Mouse (Mus musculus) MEL (cell line): Measurements from ENCODE around the gene P2ry2. TPM values are rescaled to one million over a fixed set of nuclear protein-coding genes. Genes with fewer than 3 reads are reported as not detected.

Experiments
- DNase-seq: peaks from one replicate; pipeline ENCODE4 v3.0.0; 2011; ENCODE audit warnings: low read depth, low spot score
- H3K27ac ChIP-seq: 2 replicates; pipeline ENCODE4 v1.5.1; 2012; ENCODE audit warnings: low read depth, mild to moderate bottlenecking, control low read depth, low read length, moderate library complexity; ENCODE audit not compliant: control insufficient read depth
- H3K27me3 ChIP-seq, 2 experiments: fragments of 150-350 bp in 1 of 2; sonication (generic) in 1 of 2; 2 replicates each; pipeline ENCODE4 v1.6.1; 2012; ENCODE audit warnings: low read length in 2 of 2, mild to moderate bottlenecking in 2 of 2, improper control_type of control experiment in 1 of 2, moderate library complexity in 1 of 2; ENCODE audit not compliant: insufficient read depth in 2 of 2, control insufficient read depth in 1 of 2
- H3K36me3 ChIP-seq, 2 experiments: 2 replicates each; pipeline ENCODE4 v1.6.1; 2012 to 2014; ENCODE audit warnings: low read length in 2 of 2, improper control_type of control experiment in 1 of 2, inconsistent platforms in 1 of 2, mild to moderate bottlenecking in 1 of 2; ENCODE audit not compliant: insufficient read depth in 2 of 2, control insufficient read depth in 1 of 2
- H3K4me1 ChIP-seq, 2 experiments: fragments of 150-350 bp in 1 of 2; sonication (generic) in 1 of 2; 2 replicates each; pipeline ENCODE4 v1.6.1; 2012; ENCODE audit warnings: low read length in 2 of 2, improper control_type of control experiment in 1 of 2, mild to moderate bottlenecking in 1 of 2; ENCODE audit not compliant: insufficient read depth in 2 of 2, control insufficient read depth in 1 of 2
- H3K4me3 ChIP-seq, 2 experiments: fragments of 150-350 bp in 1 of 2; sonication (generic) in 1 of 2; 2 replicates each; pipeline ENCODE4 v1.5.1; 2012; ENCODE audit warnings: low read depth in 2 of 2, low read length in 2 of 2, mild to moderate bottlenecking in 2 of 2, moderate library complexity in 2 of 2, control low read depth in 1 of 2, improper control_type of control experiment in 1 of 2; ENCODE audit not compliant: control insufficient read depth in 1 of 2, insufficient read depth in 1 of 2
- H3K79me2 ChIP-seq: 2 replicates; pipeline ENCODE4 v1.6.1; 2012; ENCODE audit warnings: mild to moderate bottlenecking, low read length, moderate library complexity; ENCODE audit not compliant: control insufficient read depth, poor library complexity, insufficient read depth
- H3K9ac ChIP-seq: 2 replicates; pipeline ENCODE4 v1.6.1; 2012; ENCODE audit warnings: low read depth, mild to moderate bottlenecking, control low read depth, low read length, moderate library complexity; ENCODE audit not compliant: control insufficient read depth, poor library complexity, severe bottlenecking
- H3K9me3 ChIP-seq: fragments of 150-350 bp; sonication (generic); replicated peaks from 2 replicates; pipeline ENCODE4 v1.6.1; 2012; ENCODE audit warnings: mild to moderate bottlenecking, low read length, improper control_type of control experiment, moderate library complexity; ENCODE audit not compliant: insufficient read depth
- BHLHE40 ChIP-seq: IDR thresholded peaks from 2 replicates; pipeline ENCODE4 v1.6.1; 2012; ENCODE audit warnings: low read depth, mild to moderate bottlenecking, inconsistent platforms, low read length, improper control_type of control experiment, borderline replicate concordance
- CHD2 ChIP-seq: IDR thresholded peaks from 2 replicates; pipeline ENCODE4 v1.6.1; 2011; ENCODE audit warnings: low read length, improper control_type of control experiment
- CTCF ChIP-seq, 3 experiments: IDR thresholded peaks in 2 of 3; conservative IDR thresholded peaks in 1 of 3; 2 replicates each; pipeline ENCODE4 v1.5.1; 2011 to 2012; ENCODE audit warnings: low read length in 3 of 3, low read depth in 2 of 3, mild to moderate bottlenecking in 2 of 3, improper control_type of control experiment in 1 of 3, inconsistent platforms in 1 of 3, mixed read lengths in 1 of 3, moderate library complexity in 1 of 3; ENCODE audit not compliant: control insufficient read depth in 1 of 3, insufficient read depth in 1 of 3, poor library complexity in 1 of 3, severe bottlenecking in 1 of 3
- E2F4 ChIP-seq: IDR thresholded peaks from 2 replicates; pipeline ENCODE4 v1.6.1; 2011; ENCODE audit warnings: low read depth, low read length, improper control_type of control experiment, borderline replicate concordance
- ELF1 ChIP-seq: IDR thresholded peaks from 2 replicates; pipeline ENCODE4 v1.6.1; 2014; ENCODE audit warnings: low read depth, mild to moderate bottlenecking, inconsistent platforms, low read length, improper control_type of control experiment, moderate library complexity
- EP300 ChIP-seq, 2 experiments: IDR thresholded peaks; 2 replicates each; pipeline ENCODE4 v1.6.1; 2011; ENCODE audit warnings: improper control_type of control experiment in 2 of 2, low read length in 2 of 2, low read depth in 1 of 2, mild to moderate bottlenecking in 1 of 2
- ETS1 ChIP-seq: IDR thresholded peaks from 2 replicates; pipeline ENCODE4 v1.6.1; 2012; ENCODE audit warnings: low read depth, mild to moderate bottlenecking, inconsistent platforms, low read length, improper control_type of control experiment, moderate library complexity
- GATA1 ChIP-seq: IDR thresholded peaks from 2 replicates; pipeline ENCODE4 v1.6.1; 2011; ENCODE audit warnings: low read depth, low read length, improper control_type of control experiment
- HCFC1 ChIP-seq: IDR thresholded peaks from 2 replicates; pipeline ENCODE4 v1.6.1; 2012; ENCODE audit warnings: low read depth, mild to moderate bottlenecking, inconsistent platforms, low read length, improper control_type of control experiment, moderate library complexity
- JUND ChIP-seq: IDR thresholded peaks from 2 replicates; pipeline ENCODE4 v1.6.1; 2011; ENCODE audit warnings: low read depth, mild to moderate bottlenecking, improper control_type of control experiment, low read length
- MAFK ChIP-seq: IDR thresholded peaks from 2 replicates; pipeline ENCODE4 v1.6.1; 2011; ENCODE audit warnings: low read depth, mild to moderate bottlenecking, low read length, improper control_type of control experiment, borderline replicate concordance
- MAX ChIP-seq: IDR thresholded peaks from 2 replicates; pipeline ENCODE4 v1.6.1; 2011; ENCODE audit warnings: low read length, improper control_type of control experiment
- MAZ ChIP-seq: IDR thresholded peaks from 2 replicates; pipeline ENCODE4 v1.6.1; 2012; ENCODE audit warnings: low read depth, mild to moderate bottlenecking, inconsistent platforms, low read length, improper control_type of control experiment
- MXI1 ChIP-seq: IDR thresholded peaks from 2 replicates; pipeline ENCODE4 v1.6.1; 2011; ENCODE audit warnings: mild to moderate bottlenecking, low read depth, low read length, improper control_type of control experiment
- MYB ChIP-seq: IDR thresholded peaks from 2 replicates; pipeline ENCODE4 v1.6.1; 2011; ENCODE audit warnings: mild to moderate bottlenecking, low read depth, low read length, improper control_type of control experiment
- NELFE ChIP-seq: IDR thresholded peaks from 2 replicates; pipeline ENCODE4 v1.6.1; 2011; ENCODE audit warnings: low read depth, low read length, improper control_type of control experiment
- NRF1 ChIP-seq: IDR thresholded peaks from 2 replicates; pipeline ENCODE4 v1.6.1; 2014; ENCODE audit warnings: low read depth, mild to moderate bottlenecking, inconsistent platforms, low read length, improper control_type of control experiment, moderate library complexity; ENCODE audit not compliant: poor library complexity, insufficient read depth, severe bottlenecking
- POLR2A ChIP-seq, 2 experiments: IDR thresholded peaks; 2 replicates each; pipeline ENCODE4 v1.6.1; 2011 to 2012; ENCODE audit warnings: low read length in 2 of 2, mild to moderate bottlenecking in 2 of 2, control low read depth in 1 of 2, improper control_type of control experiment in 1 of 2, low read depth in 1 of 2, moderate library complexity in 1 of 2; ENCODE audit not compliant: control insufficient read depth in 1 of 2, insufficient read depth in 1 of 2, poor library complexity in 1 of 2
- POLR2AphosphoS5 ChIP-seq: IDR thresholded peaks from 2 replicates; pipeline ENCODE4 v1.6.1; 2012; ENCODE audit warnings: low read depth, borderline replicate concordance, mild to moderate bottlenecking, inconsistent platforms, low read length, moderate library complexity, mixed read lengths
- RCOR1 ChIP-seq: IDR thresholded peaks from 2 replicates; pipeline ENCODE4 v1.6.1; 2012; ENCODE audit warnings: low read depth, mild to moderate bottlenecking, inconsistent platforms, low read length, improper control_type of control experiment
- SIN3A ChIP-seq: IDR thresholded peaks from 2 replicates; pipeline ENCODE4 v1.6.1; 2012; ENCODE audit warnings: low read length, improper control_type of control experiment, inconsistent platforms
- TBP ChIP-seq: IDR thresholded peaks from 2 replicates; pipeline ENCODE4 v1.8.0; 2011; ENCODE audit warnings: low read depth, low read length, improper control_type of control experiment
- TCF12 ChIP-seq: IDR thresholded peaks from 2 replicates; pipeline ENCODE4 v1.6.1; 2014; ENCODE audit warnings: low read depth, mild to moderate bottlenecking, inconsistent platforms, low read length, improper control_type of control experiment, moderate library complexity
- USF2 ChIP-seq, 2 experiments: IDR thresholded peaks; 2 replicates each; pipeline ENCODE4 v1.6.1; 2011 to 2012; ENCODE audit warnings: improper control_type of control experiment in 2 of 2, low read length in 2 of 2, borderline replicate concordance in 1 of 2, inconsistent platforms in 1 of 2, low read depth in 1 of 2, mild to moderate bottlenecking in 1 of 2; ENCODE audit not compliant: insufficient read depth in 1 of 2
- ZMIZ1 ChIP-seq: IDR thresholded peaks from 2 replicates; pipeline ENCODE4 v1.6.1; 2012; ENCODE audit warnings: low read depth, mild to moderate bottlenecking, inconsistent platforms, low read length, improper control_type of control experiment, moderate library complexity
- ZNF384 ChIP-seq: IDR thresholded peaks from 2 replicates; pipeline ENCODE4 v1.6.1; 2012; ENCODE audit warnings: low read depth, mild to moderate bottlenecking, inconsistent platforms, low read length, improper control_type of control experiment
- polyA plus RNA-seq, 2 experiments: library from polyadenylated mRNA; stranded (reverse) in 1 of 2; unstranded in 1 of 2; fragments of >175 nt in 1 of 2; fragments of >200 nt in 1 of 2; gene quantifications; 2 replicates each; pipeline versions ENCODE4 v1.2.1 to v1.2.4; 2012; ENCODE audit warnings: low replicate concordance in 2 of 2, low read depth in 1 of 2; ENCODE audit not compliant: insufficient read length in 2 of 2, insufficient read depth in 1 of 2, missing spikeins in 1 of 2
- total RNA-seq: library from RNA; depleted of rRNA; stranded (reverse); fragments of 300-350 nt; gene quantifications from 2 replicates; pipeline ENCODE4 v1.2.3, GENCODE M21; 2012

Gene P2ry2
- total and polyA plus RNA-seq, 3 experiments, result 0.23 to 0.86 TPM; not detected in 1

DNA sequence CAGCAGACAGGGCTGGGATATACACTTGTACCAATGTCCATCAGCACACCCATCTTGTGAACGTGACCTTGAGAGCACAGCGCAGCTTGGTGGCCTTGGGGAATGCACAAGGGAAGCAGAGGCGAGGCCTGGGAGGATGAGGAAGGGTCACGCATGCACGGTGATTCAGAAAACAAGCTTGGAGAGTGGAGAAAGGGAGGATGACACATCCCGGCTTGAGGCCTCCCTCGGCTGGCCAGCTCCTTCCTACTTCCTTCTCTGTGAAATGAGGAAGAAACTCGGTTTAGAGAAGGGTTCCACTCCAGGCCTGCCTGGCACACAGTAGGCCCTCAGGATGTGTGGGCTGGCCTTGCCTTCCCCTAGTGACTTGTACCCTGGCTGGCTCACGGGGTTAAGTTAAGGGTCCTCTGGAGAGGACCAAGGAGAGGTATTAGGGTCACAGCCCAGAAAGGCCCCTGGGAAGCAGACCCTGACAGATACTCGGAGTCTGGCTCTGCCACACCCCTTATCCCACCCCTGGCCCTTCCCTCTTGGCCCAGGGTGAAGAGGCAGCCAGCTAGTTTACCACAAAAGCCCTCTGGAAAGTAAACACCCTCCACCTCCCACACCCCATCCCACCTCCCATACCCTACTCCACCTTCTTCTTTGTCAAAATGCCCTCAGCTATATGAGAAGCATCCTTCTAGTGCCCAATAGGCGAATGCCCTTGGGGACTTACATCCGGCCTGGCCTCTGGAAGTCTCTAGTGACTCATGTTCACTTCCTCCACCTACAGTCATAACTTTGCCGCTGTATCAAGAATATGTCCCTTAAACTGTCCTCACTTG, 38.3 kb upstream of the P2ry2 start (continued):
- no peak for TF ChIP-seq TCF12

- H3K4me3 ChIP-seq, result no peak overlapping the region
- no peak for TF ChIP-seq MXI1
- TF ChIP-seq NELFE, result no peak
- TF ChIP-seq USF2 (IDR thresholded peaks at IDR 0.05; ENCODE audit: borderline replicate concordance in 1 of 2, insufficient read depth in 1 of 2, low read depth in 1 of 2, low read length in 2 of 2), result no peak
- no peak for TF ChIP-seq POLR2AphosphoS5
- no peak for TF ChIP-seq TCF12
- no peak for TF ChIP-seq HCFC1
- no peak for TF ChIP-seq NRF1
- no peak for TF ChIP-seq GATA1
- no peak for TF ChIP-seq CTCF (IDR thresholded peaks at IDR 0.05 in 2 of 3, conservative IDR thresholded peaks at IDR 0.05 in 1 of 3; ENCODE audit: control insufficient read depth in 1 of 3, insufficient read depth in 1 of 3, low read depth in 2 of 3, low read length in 3 of 3, poor library complexity in 1 of 3, severe bottlenecking in 1 of 3)
- no peak for TF ChIP-seq BHLHE40
- no peak for TF ChIP-seq MAFK
- no peak for TF ChIP-seq SIN3A
- H3K4me1 ChIP-seq, result peaks cover 0 to 6% of the 10 kb centered on the region in 2 experiments; a peak in 1 of 4 replicates
- no peak overlapping the region for H3K27ac ChIP-seq
- H3K27me3 ChIP-seq, result no peaks in the 10 kb centered on the region
- no peak overlapping the region for H3K9ac ChIP-seq
- no peak for DNase-seq
- H3K9me3 ChIP-seq, result no peaks in the 10 kb centered on the region
- H3K36me3 ChIP-seq, result peaks cover 0 to 3% of the 10 kb centered on the region in 2 experiments; a peak in 1 of 4 replicates
- H3K79me2 ChIP-seq, result no peaks in the 10 kb centered on the region
Measured at GRCm38 (mm10) chr7:101049326-101050087, 36.8 kb upstream of the P2ry2 start.

DNA sequence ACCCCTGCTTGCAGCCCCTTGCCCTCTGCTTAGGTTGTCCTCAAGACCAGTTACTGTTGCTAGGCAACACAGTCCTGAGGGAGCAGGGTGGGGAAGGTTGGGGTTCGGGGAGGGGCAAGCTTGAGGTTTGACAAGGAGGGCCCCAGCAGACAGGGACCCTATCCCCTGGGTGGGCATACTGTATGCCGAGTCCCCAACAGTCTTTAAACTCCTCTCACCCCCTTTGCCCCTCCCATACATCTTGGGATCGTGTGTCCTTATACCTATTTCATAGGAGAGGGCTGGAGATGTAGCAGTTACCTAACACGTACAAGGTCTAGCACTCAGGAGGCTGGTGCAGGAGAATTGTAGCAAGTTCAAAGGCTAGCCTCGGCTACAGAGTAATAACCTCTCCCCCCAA, 35.6 kb upstream of the P2ry2 start:
- H3K4me1 ChIP-seq, result peaks cover 0 to 6% of the 10 kb centered on the region in 2 experiments; a peak in 1 of 4 replicates
- no peak overlapping the region for H3K27ac ChIP-seq
- H3K9ac ChIP-seq, result no peak overlapping the region
- no peaks in the 10 kb centered on the region for H3K27me3 ChIP-seq
- H3K79me2 ChIP-seq, result no peaks in the 10 kb centered on the region
- no peak for DNase-seq
- no peak for TF ChIP-seq CHD2
- TF ChIP-seq ETS1, result no peak
- no peak for TF ChIP-seq POLR2A (IDR thresholded peaks at IDR 0.05; ENCODE audit: control insufficient read depth in 1 of 2, insufficient read depth in 1 of 2, low read depth in 1 of 2, low read length in 2 of 2, poor library complexity in 1 of 2)
- TF ChIP-seq E2F4, result no peak
- no peak for TF ChIP-seq MYB
- TF ChIP-seq POLR2AphosphoS5, result no peak
- no peak for TF ChIP-seq MXI1
- TF ChIP-seq ELF1, result no peak
- TF ChIP-seq USF2 (IDR thresholded peaks at IDR 0.05; ENCODE audit: borderline replicate concordance in 1 of 2, insufficient read depth in 1 of 2, low read depth in 1 of 2, low read length in 2 of 2), result no peak
- TF ChIP-seq TBP, result no peak
- no peak for TF ChIP-seq EP300 (IDR thresholded peaks at IDR 0.05; ENCODE audit: low read depth in 1 of 2, low read length in 2 of 2)
- TF ChIP-seq MAZ, result no peak
- TF ChIP-seq RCOR1, result no peak
- TF ChIP-seq ZNF384, result no peak
- TF ChIP-seq JUND, result no peak
- TF ChIP-seq MAX, result no peak
- no peak for TF ChIP-seq MAFK
- TF ChIP-seq ZMIZ1, result no peak
- H3K4me3 ChIP-seq, result no peak overlapping the region
- no peaks in the 10 kb centered on the region for H3K9me3 ChIP-seq
- H3K36me3 ChIP-seq, result peaks cover 0 to 3% of the 10 kb centered on the region in 2 experiments; a peak in 1 of 4 replicates
